Mouse (Mus musculus) liver, postnatal 0 days (tissue): ENCODE data around the gene Sltm.

Experiments
- CTCF ChIP-seq: sonication (generic); IDR thresholded peaks from 2 replicates; pipeline ENCODE4 v1.5.1; 2016; ENCODE audit warnings: antibody characterized with exemption, low read depth
- EP300 ChIP-seq: IDR thresholded peaks from 2 replicates; pipeline ENCODE4 v1.6.1; 2016; ENCODE audit warnings: antibody characterized with exemption, low read depth, mild to moderate bottlenecking

- TF ChIP-seq CTCF (no peak), EP300 (no peak)
These were observed 18.7 kb upstream of the Sltm start for GRCm38 (mm10) chr9:70523813-70524212.
